8 mouse cellular contexts compared by ENCODE assay signal in genomic region chr2:174159035-174159434, GRCm38 (mm10). TPM values are rescaled to one million over a fixed set of nuclear protein-coding genes. Genes with fewer than 3 reads are reported as not detected.
DNase-seq lines count a peak whose midpoint lies in the region; ATAC-seq lines count a peak whose summit lies in the region.
"Had no signal": no experiment of that assay in that cellular context is flagged by ENCODE, and none has a peak within 500 bp of the region (broad histone marks: within the 10 kb centered on the region; RNA-seq: fewer than 3 reads in every experiment).

No protein-coding gene starts in this region.

- ATAC-seq in monocyte, adult 5-6 weeks (replicated peaks; ENCODE audit: insufficient number of reproducible peaks, low FRiP score, low TSS enrichment, poor library complexity, severe bottlenecking), result no peak
- ATAC-seq in megakaryocyte-erythroid progenitor cell, adult 5-6 weeks (replicated peaks; ENCODE audit: low FRiP score, low TSS enrichment, poor library complexity, severe bottlenecking), result no peak

- DNase-seq in brain, adult 2 months (ENCODE audit: low read depth, low spot score), result peak; percentile 85
- peak; percentile 67 to 82 for DNase-seq in frontal cortex, adult 2 months (ENCODE audit: extremely low spot score in 1 of 2, low spot score in 1 of 2)
- DNase-seq in left cerebral cortex, adult 9 months (ENCODE audit: low spot score in 2 of 2), result peak; percentile 37 to 78
- DNase-seq in lung, postnatal 36 days, result peak; percentile 85
- DNase-seq in cerebellum, adult 11-12 months, result no peak
- DNase-seq: liver had no signal

RNA-seq across cellular contexts. Expression of gene Npepl1, which starts 48.9 kb away (rescaled TPM):
- 24.1 and 24.7 TPM in 2 replicates for polyA plus RNA-seq in frontal cortex, adult 2 months (2012; rRNA removed)
- 12.7 to 23.3 TPM (median 20.4 TPM) in 3 replicates for total RNA-seq in monocyte, adult 5-6 weeks (2017)
- 80.3 and 84.4 TPM in 2 replicates for total RNA-seq in megakaryocyte-erythroid progenitor cell, adult 5-6 weeks (2014; fragmentation: Nextera tagmentation)
- total RNA-seq in megakaryocyte-erythroid progenitor cell, adult 5-6 weeks (2017), result 28.4 and 30.9 TPM in 2 replicates
